Mouse (Mus musculus) kidney, adult 2 months (tissue): ENCODE data around the gene Slc24a3. TPM values are rescaled to one million over a fixed set of nuclear protein-coding genes. Genes with fewer than 3 reads are reported as not detected.

Source experiments
- DNase-seq: peaks from one replicate; pipeline ENCODE4 v3.0.0; 2021
- H3K27ac ChIP-seq: fragments of 200-500 bp; 2 replicates; pipeline ENCODE4 v1.5.1; 2012; ENCODE audit warnings: low read depth, low read length, control low read depth, inconsistent platforms; ENCODE audit not compliant: insufficient read depth
- H3K27me3 ChIP-seq: fragments of 200-500 bp; replicated peaks from 2 replicates; pipeline ENCODE4 v1.6.1; 2012; ENCODE audit warnings: mild to moderate bottlenecking, moderate library complexity, low read length, inconsistent platforms; ENCODE audit not compliant: control insufficient read depth, insufficient read depth
- H3K36me3 ChIP-seq: fragments of 200-500 bp; 2 replicates; pipeline ENCODE4 v1.6.1; 2012; ENCODE audit warnings: mild to moderate bottlenecking, moderate library complexity, low read length, inconsistent platforms; ENCODE audit not compliant: control insufficient read depth, insufficient read depth
- H3K4me1 ChIP-seq: fragments of 200-500 bp; 2 replicates; pipeline ENCODE4 v1.6.1; 2011; ENCODE audit warnings: low read length; ENCODE audit not compliant: control insufficient read depth, insufficient read depth
- H3K4me3 ChIP-seq: fragments of 200-500 bp; 2 replicates; pipeline ENCODE4 v1.5.1; 2011; ENCODE audit warnings: mild to moderate bottlenecking, low read depth, low read length, control low read depth; ENCODE audit not compliant: insufficient read depth
- CTCF ChIP-seq: fragments of 200-500 bp; conservative IDR thresholded peaks from 2 replicates; pipeline ENCODE4 v1.5.1; 2011; ENCODE audit warnings: low read depth, mild to moderate bottlenecking, control low read depth, low read length, moderate library complexity, mixed read lengths; ENCODE audit not compliant: insufficient read depth, insufficient read length
- POLR2A ChIP-seq: fragments of 200-500 bp; IDR thresholded peaks from one replicate; pipeline ENCODE4 v1.6.1; 2011; ENCODE audit warnings: low read depth, low read length, control low read depth
- WGBS: fragments of 180-500 bp; shearing (Covaris S2); methylation state at CpG from one replicate; pipeline ENCODE4 v1.1.7; 2018; 5-methylcytosine and 5-hydroxymethylcytosine counted together
- polyA plus RNA-seq: library from polyadenylated mRNA; depleted of rRNA; stranded (reverse); fragments of >200 nt; gene quantifications from 2 replicates; pipeline ENCODE4 v1.2.3, GENCODE M21; 2012

The Slc24a3 gene
- polyA plus RNA-seq, 1 experiment, result 3.4 TPM

DNA sequence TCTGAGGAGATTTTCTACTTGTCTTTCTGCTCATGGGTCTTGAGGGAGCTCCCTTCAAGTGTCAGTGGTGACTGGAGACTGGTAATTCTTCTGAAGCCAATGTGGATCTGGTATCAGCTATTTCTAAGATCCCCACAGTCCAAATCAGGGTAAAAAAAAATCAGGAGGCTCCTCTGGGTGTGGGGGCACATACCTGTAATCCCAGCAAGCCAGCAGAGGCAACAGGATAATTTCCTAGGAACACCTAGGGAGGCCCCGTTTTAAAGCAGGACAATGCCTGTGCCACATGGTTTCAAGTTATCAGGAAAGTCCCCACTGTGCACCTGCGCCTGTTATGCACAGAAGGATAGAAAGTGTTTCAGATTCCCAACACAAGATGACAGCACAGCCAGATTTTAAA lies 234.4 kb downstream of the Slc24a3 start:
- H3K4me3 ChIP-seq, result no peak overlapping the region
- H3K27me3 ChIP-seq, result no peaks in the 10 kb centered on the region
- no peak for DNase-seq
- no peak for TF ChIP-seq POLR2A
- TF ChIP-seq CTCF, result no peak
- H3K27ac ChIP-seq, result no peak overlapping the region
- no peaks in the 10 kb centered on the region for H3K4me1 ChIP-seq
- WGBS, result 89% methylated on average over 2 of the region's 2 CpGs
- no peaks in the 10 kb centered on the region for H3K36me3 ChIP-seq

DNA sequence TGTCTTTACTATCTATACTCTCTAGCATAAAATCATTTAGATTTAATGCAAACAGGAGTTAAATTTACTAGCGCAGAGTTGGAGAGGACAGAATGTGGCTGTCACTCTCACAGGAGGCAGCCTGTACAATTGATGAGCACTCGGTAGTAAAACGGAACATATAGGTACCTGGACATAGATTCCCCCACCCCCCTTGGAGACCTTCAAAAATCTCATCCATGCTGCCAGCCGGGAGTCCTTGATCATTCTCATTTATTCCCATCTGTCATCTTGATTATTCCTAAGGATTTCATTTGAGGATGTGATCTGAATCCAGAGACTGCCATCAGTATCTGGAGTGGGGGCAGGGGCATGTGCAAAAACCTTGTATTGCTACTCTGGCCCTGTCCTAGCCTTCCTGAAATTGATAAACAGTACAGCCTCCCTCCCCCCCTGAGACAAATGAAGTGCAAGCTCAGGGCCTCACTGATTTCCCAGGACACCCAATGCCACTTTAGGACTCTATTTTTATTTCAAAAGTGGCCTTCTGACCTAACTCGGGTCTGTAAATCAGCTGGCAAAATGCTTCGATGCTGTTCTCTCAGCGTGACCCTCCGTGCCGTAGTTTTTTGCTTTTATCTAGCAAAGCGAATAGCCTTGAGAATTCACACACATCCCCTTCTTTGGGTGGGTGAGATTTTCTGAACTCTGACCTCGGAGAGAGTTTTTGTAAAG lies 237.4 kb downstream of the Slc24a3 start:
- 51% methylated on average over 11 of the region's 11 CpGs for WGBS
- DNase-seq, result no peak

DNA sequence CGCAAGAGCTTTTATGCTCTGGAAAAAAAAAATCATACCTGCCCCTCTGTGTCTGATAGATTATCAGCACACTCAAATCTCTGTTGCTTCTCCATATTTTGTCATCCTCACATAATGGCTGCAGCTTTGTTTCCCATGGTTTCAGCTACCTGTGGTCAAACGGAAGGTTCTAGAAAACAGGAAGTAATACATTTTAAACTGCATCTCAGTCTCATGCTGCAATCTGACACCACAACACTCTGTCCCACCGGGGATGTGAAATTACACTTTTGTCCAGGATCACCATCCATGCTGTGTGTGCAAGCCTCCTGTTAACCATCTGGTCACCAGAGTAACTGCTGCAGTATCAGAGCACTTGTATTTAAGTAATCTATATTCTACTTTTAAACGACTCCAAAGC lies 238.2 kb downstream of the Slc24a3 start:
- no peaks in the 10 kb centered on the region for H3K36me3 ChIP-seq
- no peaks in the 10 kb centered on the region for H3K27me3 ChIP-seq
- 51% methylated on average over 4 of the region's 4 CpGs for WGBS
- H3K4me1 ChIP-seq, result no peaks in the 10 kb centered on the region
- H3K4me3 ChIP-seq, result no peak overlapping the region
- H3K27ac ChIP-seq, result no peak overlapping the region
- DNase-seq, result no peak
- TF ChIP-seq CTCF (no peak), POLR2A (no peak)

More for the DNA sequence above, 237.4 kb downstream of the Slc24a3 start:
- TF ChIP-seq CTCF, result no peak
- TF ChIP-seq POLR2A, result no peak
- Histone ChIP-seq H3K4me3 (no peak overlapping the region), H3K27me3 (no peaks in the 10 kb centered on the region), H3K36me3 (no peaks in the 10 kb centered on the region), H3K27ac (no peak overlapping the region), H3K4me1 (no peaks in the 10 kb centered on the region)

DNA sequence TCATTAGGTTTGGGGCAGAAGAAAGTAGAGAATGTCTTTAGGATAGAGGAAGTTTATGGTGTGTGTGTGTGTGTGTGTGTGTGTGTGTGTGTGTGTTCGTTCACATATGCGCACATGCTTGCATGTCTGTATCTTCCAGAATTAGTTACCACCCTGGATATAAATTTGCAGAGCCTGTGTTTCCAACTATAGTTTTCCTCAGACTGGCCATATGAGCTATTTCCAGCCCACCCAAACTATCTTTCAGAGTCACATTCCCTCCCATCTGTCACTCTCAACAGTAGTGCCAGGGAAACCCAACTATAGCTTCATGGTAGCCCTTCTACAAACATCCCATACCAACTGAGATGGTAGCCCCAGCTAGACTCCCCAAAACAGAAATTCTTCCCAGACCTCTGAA lies 250.2 kb downstream of the Slc24a3 start:
- no peak overlapping the region for H3K4me3 ChIP-seq
- no peak for DNase-seq
- no peak overlapping the region for H3K27ac ChIP-seq
- no peaks in the 10 kb centered on the region for H3K4me1 ChIP-seq
- no peaks in the 10 kb centered on the region for H3K27me3 ChIP-seq
- 95% methylated on average over 2 of the region's 2 CpGs for whole genome bisulfite sequencing
- no peaks in the 10 kb centered on the region for H3K36me3 ChIP-seq
- no peak for TF ChIP-seq CTCF
- TF ChIP-seq POLR2A, result no peak

DNA sequence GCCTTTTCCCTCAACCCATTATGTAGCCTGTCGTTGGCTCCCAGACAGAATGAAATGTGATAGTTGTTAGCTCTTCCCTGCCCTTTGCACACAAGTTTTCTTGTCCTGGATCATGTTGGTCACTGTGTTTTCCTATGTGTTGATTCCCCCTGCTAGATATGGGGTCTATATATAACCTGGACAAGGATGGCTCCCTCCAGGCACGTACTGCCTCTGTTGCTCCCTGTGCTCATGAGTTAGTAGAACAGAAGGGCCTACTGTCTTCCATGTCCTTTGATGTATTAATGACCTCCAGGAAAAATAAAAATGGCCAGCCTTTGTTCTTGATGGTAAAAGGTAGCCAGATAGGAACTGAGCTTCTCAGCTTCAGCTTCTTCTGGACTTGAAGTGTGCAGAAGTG lies 251.5 kb downstream of the Slc24a3 start:
- Histone ChIP-seq H3K4me1 (no peaks in the 10 kb centered on the region), H3K27ac (no peak overlapping the region), H3K36me3 (no peaks in the 10 kb centered on the region), H3K27me3 (no peaks in the 10 kb centered on the region), H3K4me3 (no peak overlapping the region)
- TF ChIP-seq POLR2A (no peak), CTCF (no peak)
- WGBS, result 47% methylated on average over 2 of the region's 2 CpGs
- DNase-seq, result no peak

DNA sequence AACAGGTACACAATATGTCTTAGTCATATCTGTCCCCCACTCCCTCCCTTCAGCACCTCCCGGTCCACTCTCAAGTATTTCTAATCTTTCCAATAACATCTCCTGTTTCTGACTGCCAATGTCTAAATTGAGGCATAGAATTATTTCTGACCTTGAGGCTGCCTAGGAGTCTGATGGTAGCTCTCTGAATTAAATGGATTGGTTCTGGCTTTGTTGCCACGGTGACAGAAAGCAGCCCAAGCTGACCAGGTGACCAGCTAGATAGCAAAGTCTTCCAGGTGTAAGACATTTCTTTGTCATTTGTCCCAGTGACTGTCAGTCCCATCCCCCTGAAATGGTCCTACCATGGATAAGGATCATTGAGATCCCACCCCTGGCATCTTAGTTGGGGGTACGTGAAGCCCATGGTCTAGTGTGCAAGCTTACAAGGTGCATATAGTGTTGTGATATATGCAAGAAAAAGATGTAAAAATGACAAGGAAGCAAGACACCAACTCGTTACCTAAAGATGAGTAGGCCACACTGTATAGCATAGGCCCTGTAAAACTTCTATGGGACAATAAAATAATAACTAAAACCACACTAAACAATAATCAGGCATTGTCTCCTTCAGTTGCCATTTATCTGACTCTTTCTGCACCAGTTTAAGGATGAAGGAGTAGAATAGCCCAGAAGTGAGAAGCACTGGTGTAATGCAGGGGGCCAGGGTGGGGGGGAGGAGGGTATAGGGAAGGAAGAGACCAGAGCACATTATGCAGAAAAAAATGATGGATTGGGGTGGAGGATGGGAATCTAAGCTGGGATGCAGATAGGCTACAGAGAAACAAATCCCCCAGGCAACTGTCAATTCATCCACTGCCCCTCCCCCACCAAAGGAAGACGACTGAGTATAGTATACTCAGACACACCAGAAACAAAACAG lies 253.7 kb downstream of the Slc24a3 start:
- Histone ChIP-seq H3K4me1 (no peaks in the 10 kb centered on the region), H3K36me3 (no peaks in the 10 kb centered on the region), H3K27ac (no peak overlapping the region), H3K27me3 (no peaks in the 10 kb centered on the region), H3K4me3 (no peak overlapping the region)
- WGBS, result 81% methylated on average over 5 of the region's 5 CpGs
- TF ChIP-seq POLR2A (no peak), CTCF (no peak)
- DNase-seq, result no peak

DNA sequence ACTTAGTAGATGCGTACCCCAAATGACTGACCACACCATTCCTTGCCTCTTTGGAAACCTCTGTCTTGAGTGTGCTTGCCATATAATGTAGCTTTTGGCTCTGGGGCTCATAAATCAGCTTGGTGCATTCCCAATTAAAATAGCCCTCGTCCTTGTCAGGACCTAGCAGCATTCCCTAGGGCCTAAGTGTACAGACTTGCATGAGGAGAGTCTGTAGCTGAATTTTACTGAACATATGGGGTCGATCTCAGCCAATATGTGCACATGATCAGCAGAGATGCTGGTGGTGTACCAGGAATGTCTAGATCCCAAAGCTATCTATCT lies 254.3 kb downstream of the Slc24a3 start:
- Histone ChIP-seq H3K27me3 (no peaks in the 10 kb centered on the region), H3K27ac (no peak overlapping the region), H3K36me3 (no peaks in the 10 kb centered on the region), H3K4me1 (no peaks in the 10 kb centered on the region), H3K4me3 (no peak overlapping the region)
- WGBS, result 58% methylated on average over 3 of the region's 3 CpGs
- DNase-seq, result no peak
- TF ChIP-seq POLR2A (no peak), CTCF (no peak)
